Mouse (Mus musculus) C2C12 (cell line): ENCODE results near the gene Fnbp1. TPM values are rescaled to one million over a fixed set of nuclear protein-coding genes. Genes with fewer than 3 reads are reported as not detected.

Experiments
- H3K27me3 ChIP-seq: one replicate; pipeline ENCODE4 v1.6.1; 2011; ENCODE audit not compliant: control insufficient read depth, insufficient read depth, insufficient read length
- H3K36me3 ChIP-seq: one replicate; pipeline ENCODE4 v1.6.1; 2011; ENCODE audit not compliant: control insufficient read depth, insufficient read depth
- H3K4me3 ChIP-seq: one replicate; pipeline ENCODE4 v1.5.1; 2011; ENCODE audit warnings: mild to moderate bottlenecking, control low read depth; ENCODE audit not compliant: poor library complexity, insufficient read depth, severe bottlenecking
- H3K79me2 ChIP-seq: one replicate; pipeline ENCODE4 v1.6.1; 2011; ENCODE audit not compliant: control insufficient read depth, insufficient read depth
- H3K79me3 ChIP-seq: one replicate; pipeline ENCODE4 v1.6.1; 2011; ENCODE audit warnings: low read depth, control low read depth
- H3ac ChIP-seq: one replicate; pipeline ENCODE3; 2011; ENCODE audit warnings: low read depth; ENCODE audit not compliant: control insufficient read depth, insufficient read length
- CEBPB ChIP-seq: IDR thresholded peaks from one replicate; pipeline ENCODE4 v1.6.1; 2011; ENCODE audit warnings: low read depth, mild to moderate bottlenecking, control low read depth, moderate library complexity
- CTCF ChIP-seq: IDR thresholded peaks from one replicate; pipeline ENCODE4 v1.5.1; 2011; ENCODE audit not compliant: control insufficient read depth, insufficient read depth, insufficient read length
- FOSL1 ChIP-seq: IDR thresholded peaks from one replicate; pipeline ENCODE4 v1.8.0; 2011; ENCODE audit warnings: mild to moderate bottlenecking, low read length; ENCODE audit not compliant: poor library complexity, insufficient read depth, severe bottlenecking
- MAX ChIP-seq: IDR thresholded peaks from one replicate; pipeline ENCODE4 v1.6.1; 2011; ENCODE audit warnings: mild to moderate bottlenecking, control low read depth
- MYOD1 ChIP-seq: IDR thresholded peaks from one replicate; pipeline ENCODE4 v1.6.1; 2011; ENCODE audit warnings: low read depth; ENCODE audit not compliant: control insufficient read depth, insufficient read length
- MYOG ChIP-seq: IDR thresholded peaks from one replicate; pipeline ENCODE4 v1.6.1; 2011; ENCODE audit not compliant: control insufficient read depth, insufficient read length; ENCODE audit errors: extremely low read depth
- USF1 ChIP-seq: IDR thresholded peaks from one replicate; pipeline ENCODE4 v1.6.1; 2011; ENCODE audit warnings: low read depth, mild to moderate bottlenecking, control low read depth, moderate library complexity
- polyA plus RNA-seq: library from polyadenylated mRNA; unstranded; fragments of >200 nt; fragmentation: generic; extraction: Trizol; gene quantifications from one replicate; pipeline ENCODE4 v1.2.1, GENCODE M21; 2012; ENCODE audit warnings: missing spikeins

The Fnbp1 gene
- polyA plus RNA-seq, 1 experiment, result 13.5 TPM

DNA sequence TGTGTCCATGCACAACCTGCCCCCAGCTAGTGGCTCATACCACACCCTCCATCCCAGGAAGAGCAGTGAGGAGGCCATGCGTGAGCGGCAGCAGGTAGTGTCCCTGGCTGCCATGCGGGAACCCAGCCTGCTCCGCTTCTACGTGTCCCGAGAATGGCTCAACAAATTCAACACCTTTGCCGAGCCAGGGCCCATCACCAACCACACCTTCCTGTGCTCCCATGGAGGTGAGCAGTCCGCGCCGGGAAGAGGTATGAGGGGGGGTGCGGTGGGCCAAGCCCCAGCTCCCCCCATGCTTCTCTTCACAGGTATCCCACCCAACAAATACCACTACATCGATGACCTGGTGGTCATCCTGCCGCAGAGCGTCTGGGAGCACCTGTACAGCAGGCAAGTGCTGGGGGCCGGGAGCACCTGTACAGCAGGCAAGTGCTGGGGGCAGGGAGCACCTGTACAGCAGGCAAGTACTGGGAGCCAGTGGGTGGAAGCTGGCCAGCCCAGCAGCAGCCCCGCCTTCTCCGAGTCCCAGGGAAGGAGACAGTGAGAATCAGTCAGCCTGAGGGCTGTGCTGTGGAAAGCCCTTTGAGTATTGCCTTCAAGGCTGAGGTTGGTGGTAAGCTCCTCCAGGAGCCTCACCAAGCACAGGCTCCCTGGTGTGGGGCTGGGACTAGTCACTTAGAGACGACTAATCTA, 124.0 kb downstream of the Fnbp1 start:
- Histone ChIP-seq H3K4me3 (no peak overlapping the region), H3K79me3 (no peaks in the 10 kb centered on the region), H3K27me3 (no peaks in the 10 kb centered on the region), H3K36me3 (peaks cover 21% of the 10 kb centered on the region), H3ac (no peak overlapping the region), H3K79me2 (no peaks in the 10 kb centered on the region)
- TF ChIP-seq FOSL1, result no peak
- TF ChIP-seq MYOD1, result no peak
- no peak for TF ChIP-seq CEBPB
- no peak for TF ChIP-seq CTCF
- TF ChIP-seq MAX, result no peak
- no peak for TF ChIP-seq USF1
- TF ChIP-seq MYOG, result no peak

GRCm38 (mm10) chr2:31013371-31014120, 128.3 kb downstream of the Fnbp1 start:
- TF ChIP-seq MYOG (no peak), CEBPB (no peak), MYOD1 (peak; percentile 25), FOSL1 (no peak), USF1 (peak; percentile 84), MAX (no peak), CTCF (no peak)
- Histone ChIP-seq H3K4me3 (no peak overlapping the region), H3K36me3 (peaks cover 38% of the 10 kb centered on the region), H3ac (peak overlapping the region; percentile 47), H3K79me2 (no peaks in the 10 kb centered on the region), H3K79me3 (no peaks in the 10 kb centered on the region), H3K27me3 (no peaks in the 10 kb centered on the region)

DNA sequence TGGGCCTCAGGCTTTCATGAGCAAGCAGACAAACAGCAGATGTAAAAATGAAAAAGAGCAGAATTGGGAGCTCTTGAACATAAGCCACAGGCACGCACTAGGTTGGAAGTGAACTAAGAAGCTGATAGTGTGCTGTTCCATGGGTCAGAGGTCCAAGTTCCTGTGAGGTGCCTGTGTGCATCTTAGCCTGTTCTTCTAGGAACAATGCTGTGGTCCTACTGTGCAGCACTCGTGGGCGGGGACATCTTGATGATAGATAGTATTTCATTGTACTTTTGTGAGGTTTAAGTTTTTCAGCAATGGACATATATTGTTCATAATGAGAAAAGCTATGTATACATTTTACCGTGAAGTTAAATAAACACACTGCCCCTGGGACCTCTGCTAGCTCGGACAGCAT, 134.6 kb downstream of the Fnbp1 start:
- H3ac ChIP-seq, result no peak overlapping the region
- no peak overlapping the region for H3K4me3 ChIP-seq
- no peaks in the 10 kb centered on the region for H3K79me3 ChIP-seq
- H3K27me3 ChIP-seq, result no peaks in the 10 kb centered on the region
- no peak for TF ChIP-seq FOSL1
- no peak for TF ChIP-seq CEBPB
- TF ChIP-seq MYOG, result no peak
- peaks cover 29% of the 10 kb centered on the region for H3K36me3 ChIP-seq
- H3K79me2 ChIP-seq, result no peaks in the 10 kb centered on the region

DNA sequence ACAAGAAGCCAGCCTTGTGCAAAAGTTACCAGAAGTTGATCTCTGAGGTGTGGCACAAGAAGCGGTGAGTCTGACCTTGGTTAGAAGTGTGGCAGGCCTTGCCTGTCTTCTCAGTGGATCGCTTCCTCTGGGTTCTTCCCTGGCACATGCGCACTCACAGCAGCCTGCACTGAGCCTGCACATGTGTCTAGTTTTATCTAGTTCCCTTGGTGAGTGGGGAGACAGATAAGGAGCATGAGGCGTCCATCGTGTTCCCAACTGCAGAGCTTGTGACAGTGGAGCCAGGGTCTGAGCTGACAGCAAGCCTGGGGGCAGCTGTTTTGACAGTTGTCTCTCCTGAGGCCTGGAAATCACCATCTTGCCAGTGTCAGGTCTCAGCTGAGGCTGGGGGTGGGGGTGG, 135.4 kb downstream of the Fnbp1 start:
- Histone ChIP-seq H3K79me2 (no peaks in the 10 kb centered on the region), H3K79me3 (no peaks in the 10 kb centered on the region), H3K4me3 (no peak overlapping the region), H3K36me3 (peaks cover 26% of the 10 kb centered on the region), H3K27me3 (no peaks in the 10 kb centered on the region), H3ac (no peak overlapping the region)
- TF ChIP-seq MYOD1 (no peak), MYOG (no peak), USF1 (no peak), CEBPB (no peak), FOSL1 (no peak), CTCF (no peak), MAX (no peak)

DNA sequence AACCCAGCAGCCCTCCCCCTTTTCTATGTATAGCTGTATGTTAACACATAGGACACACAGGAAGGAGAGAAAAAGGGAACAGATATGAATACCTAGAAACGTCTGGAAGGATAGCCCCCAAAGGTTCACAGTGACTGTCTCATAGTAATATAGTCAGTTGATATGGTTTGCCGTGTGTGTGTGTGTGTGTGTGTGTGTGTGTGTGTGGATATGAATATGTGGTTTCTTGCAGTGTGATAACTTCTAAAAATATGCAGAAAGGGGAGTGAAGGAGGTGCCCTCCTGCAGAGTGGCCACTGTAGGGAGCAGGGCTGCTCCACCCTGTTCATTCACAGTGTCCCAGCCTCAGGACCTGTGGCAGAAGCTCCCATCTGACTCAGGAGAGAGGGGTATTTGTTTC, 136.4 kb downstream of the Fnbp1 start:
- Histone ChIP-seq H3K79me2 (no peaks in the 10 kb centered on the region), H3K27me3 (no peaks in the 10 kb centered on the region), H3K4me3 (no peak overlapping the region), H3ac (peak overlapping the region; percentile 10), H3K36me3 (peaks cover 25% of the 10 kb centered on the region), H3K79me3 (no peaks in the 10 kb centered on the region)
- TF ChIP-seq CTCF (no peak), FOSL1 (no peak), MYOG (no peak)

DNA sequence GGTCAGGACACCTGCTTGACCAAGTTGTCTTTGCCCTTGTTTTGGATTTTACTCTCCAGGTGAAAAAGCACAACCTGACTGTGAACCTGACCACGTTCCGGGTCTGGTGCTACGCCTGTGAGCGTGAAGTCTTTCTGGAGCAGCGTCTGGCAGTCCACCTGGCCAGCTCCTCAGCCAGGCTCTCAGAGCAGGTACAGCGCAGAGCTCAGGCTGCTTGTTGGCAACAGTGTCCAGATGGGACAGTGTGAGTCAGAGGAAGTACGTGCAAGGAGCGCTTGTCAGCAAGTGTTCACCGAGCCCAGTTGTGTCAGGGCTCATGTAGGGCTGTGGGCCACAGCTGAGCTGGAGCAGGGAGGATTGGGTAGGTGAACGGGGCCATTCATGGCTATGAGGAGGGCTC, 139.0 kb downstream of the Fnbp1 start:
- H3K79me2 ChIP-seq, result no peaks in the 10 kb centered on the region
- H3ac ChIP-seq, result no peak overlapping the region
- H3K27me3 ChIP-seq, result no peaks in the 10 kb centered on the region
- H3K4me3 ChIP-seq, result no peak overlapping the region
- no peaks in the 10 kb centered on the region for H3K79me3 ChIP-seq
- H3K36me3 ChIP-seq, result peaks cover 18% of the 10 kb centered on the region
- TF ChIP-seq USF1 (no peak), MAX (no peak), FOSL1 (no peak), CTCF (no peak), MYOG (no peak), CEBPB (no peak), MYOD1 (no peak)
